Mouse (Mus musculus): ENCODE data around the gene Wwc2. TPM values are rescaled to one million over a fixed set of nuclear protein-coding genes. Genes with fewer than 3 reads are reported as not detected.

Wwc2 gene
- polyA plus RNA-seq, 1 experiment from 2014 or later = 18.3 TPM

DNA sequence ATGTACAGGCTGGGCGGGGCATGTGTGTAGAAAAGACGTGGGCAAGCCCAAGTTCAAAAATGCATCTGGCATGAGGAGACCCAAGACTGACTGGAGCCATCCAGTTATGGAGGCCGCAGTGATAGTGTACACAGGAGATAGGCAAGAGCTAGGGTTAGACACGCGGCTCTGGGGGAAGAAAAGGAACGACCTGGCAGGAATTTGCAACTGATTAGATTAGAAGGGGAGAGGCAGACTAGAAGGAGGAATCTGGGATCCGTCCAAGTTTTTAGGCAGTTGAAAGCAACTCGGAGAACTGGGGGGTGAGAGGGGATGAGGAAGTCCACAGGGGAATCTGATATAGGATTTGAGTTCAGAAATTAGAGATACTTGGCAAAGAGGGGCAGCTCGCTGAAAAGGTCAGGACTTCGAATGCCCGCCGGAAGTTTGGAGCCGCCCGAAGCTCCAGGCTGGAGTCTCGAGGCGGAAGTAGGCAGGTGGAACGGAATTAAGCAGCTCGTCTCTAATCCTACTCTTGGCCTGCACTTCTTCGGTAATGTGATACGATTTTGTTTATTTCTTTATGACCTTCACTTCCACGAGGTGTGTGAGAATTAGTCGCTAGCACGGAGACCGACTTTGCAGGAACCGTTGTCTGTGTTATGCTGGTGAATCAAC lies 4.0 kb upstream of the Wwc2 start:
- DNase-seq (ENCODE audit: low spot score) = peak; percentile 32
- Histone ChIP-seq H3K27ac (peak overlapping the region; percentile 78), H3K9ac (ENCODE audit: low read depth, low read length) (no peak overlapping the region), H3K36me3 (ENCODE audit: insufficient read depth, low read length) (no peaks in the 10 kb centered on the region), H3K9me3 (replicated peaks; ENCODE audit: low read length) (no peaks in the 10 kb centered on the region), H3K27me3 (ENCODE audit: insufficient read depth, low read length) (no peaks in the 10 kb centered on the region), H3K4me2 (ENCODE audit: low read length) (peak overlapping the region; percentile 25), H3K4me1 (replicated peaks; ENCODE audit: insufficient read depth, low read length) (peaks cover 5% of the 10 kb centered on the region; the same call in 1 of the 2 replicates), H3K4me3 (replicated peaks; ENCODE audit: low read depth, low read length) (no peak overlapping the region)
- no peak for TF ChIP-seq CTCF (IDR thresholded peaks at IDR 0.05; ENCODE audit: low read depth)
- 43% methylated on average over 25 of the region's 25 CpGs for WGBS
- ATAC-seq (replicated peaks; ENCODE audit: low FRiP score, low read depth) = no peak

GRCm38 (mm10) chr8:47990386-47990772 lies 345 bp downstream of the Wwc2 start:
- ATAC-seq (replicated peaks; ENCODE audit: low FRiP score, low read depth) = peak; percentile 95
- TF ChIP-seq CTCF (IDR thresholded peaks at IDR 0.05; ENCODE audit: low read depth) = peak; percentile 45; the same call in 1 of the 2 replicates

GRCm38 (mm10) chr8:47989655-47990385 lies 904 bp downstream of the Wwc2 start:
- Histone ChIP-seq H3K4me3 (replicated peaks; ENCODE audit: low read depth, low read length) (peak overlapping the region; percentile 84), H3K4me1 (replicated peaks; ENCODE audit: insufficient read depth, low read length) (peaks cover 25% of the 10 kb centered on the region), H3K27ac (peak overlapping the region; percentile 93), H3K9ac (ENCODE audit: low read depth, low read length) (peak overlapping the region; percentile 98), H3K4me2 (ENCODE audit: low read length) (peak overlapping the region; percentile 66), H3K9me3 (replicated peaks; ENCODE audit: low read length) (no peaks in the 10 kb centered on the region), H3K36me3 (ENCODE audit: insufficient read depth, low read length) (no peaks in the 10 kb centered on the region), H3K27me3 (ENCODE audit: insufficient read depth, low read length) (no peaks in the 10 kb centered on the region)
- TF ChIP-seq CTCF (IDR thresholded peaks at IDR 0.05; ENCODE audit: low read depth) = no peak
- under 1% methylated on average over 55 of the region's 66 CpGs for WGBS
- DNase-seq (ENCODE audit: low spot score) (peak; percentile 39), ATAC-seq (replicated peaks; ENCODE audit: low FRiP score, low read depth) (peak; percentile 38; the same call in 1 of the 2 replicates)

More at GRCm38 (mm10) chr8:47990386-47990772, 345 bp downstream of the Wwc2 start:
- 2% methylated on average over 27 of the region's 45 CpGs for WGBS
- Histone ChIP-seq H3K27ac (peak overlapping the region; percentile 93), H3K4me1 (replicated peaks; ENCODE audit: insufficient read depth, low read length) (peaks cover 21% of the 10 kb centered on the region), H3K9ac (ENCODE audit: low read depth, low read length) (peak overlapping the region; percentile 98), H3K4me3 (replicated peaks; ENCODE audit: low read depth, low read length) (peak overlapping the region; percentile 84), H3K36me3 (ENCODE audit: insufficient read depth, low read length) (no peaks in the 10 kb centered on the region), H3K27me3 (ENCODE audit: insufficient read depth, low read length) (no peaks in the 10 kb centered on the region), H3K9me3 (replicated peaks; ENCODE audit: low read length) (no peaks in the 10 kb centered on the region), H3K4me2 (ENCODE audit: low read length) (peak overlapping the region; percentile 68)
- DNase-seq (ENCODE audit: low spot score) = peak; percentile 98

DNA sequence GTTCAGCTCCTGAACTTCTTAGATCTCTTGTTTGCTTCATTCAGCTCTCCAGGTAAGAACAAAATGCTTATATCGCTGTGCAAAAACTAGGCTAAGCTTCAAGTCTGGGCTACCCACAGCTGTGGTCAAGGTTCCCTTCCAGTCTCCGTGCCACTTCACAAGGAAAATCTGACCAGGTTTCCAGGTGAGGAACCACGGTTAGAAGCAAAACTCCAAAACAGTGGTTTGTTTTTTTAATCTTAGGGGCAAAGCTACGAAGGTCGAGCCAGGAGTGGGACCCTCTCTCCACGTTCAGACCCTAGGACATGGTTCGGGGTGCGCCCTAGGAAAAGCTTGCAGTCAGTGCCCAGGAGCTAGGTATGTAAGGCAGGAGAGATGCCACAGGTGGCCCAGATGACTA lies 1.5 kb downstream of the Wwc2 start:
- H3K4me1 ChIP-seq (replicated peaks; ENCODE audit: insufficient read depth, low read length) = peaks cover 25% of the 10 kb centered on the region

GRCm38 (mm10) chr8:47988111-47988510 lies 2.6 kb downstream of the Wwc2 start:
- H3K4me2 ChIP-seq (ENCODE audit: low read length) = peak overlapping the region; percentile 66
- no peak for DNase-seq (ENCODE audit: low spot score)
- H3K36me3 ChIP-seq (ENCODE audit: insufficient read depth, low read length) = no peaks in the 10 kb centered on the region
- no peaks in the 10 kb centered on the region for H3K9me3 ChIP-seq (replicated peaks; ENCODE audit: low read length)
- peaks cover 25% of the 10 kb centered on the region for H3K4me1 ChIP-seq (replicated peaks; ENCODE audit: insufficient read depth, low read length)
- H3K27ac ChIP-seq = no peak overlapping the region
- 26% methylated on average over 15 of the region's 15 CpGs for WGBS
- no peak for ATAC-seq (replicated peaks; ENCODE audit: low FRiP score, low read depth)
- TF ChIP-seq CTCF (IDR thresholded peaks at IDR 0.05; ENCODE audit: low read depth) = no peak
- H3K4me3 ChIP-seq (replicated peaks; ENCODE audit: low read depth, low read length) = peak overlapping the region; percentile 84
- no peaks in the 10 kb centered on the region for H3K27me3 ChIP-seq (ENCODE audit: insufficient read depth, low read length)
- H3K9ac ChIP-seq (ENCODE audit: low read depth, low read length) = peak overlapping the region; percentile 1; the same call in 1 of the 2 replicates

More for the DNA sequence above, 1.5 kb downstream of the Wwc2 start:
- TF ChIP-seq CTCF (IDR thresholded peaks at IDR 0.05; ENCODE audit: low read depth) = no peak
- peak overlapping the region; percentile 93 for H3K27ac ChIP-seq
- no peaks in the 10 kb centered on the region for H3K27me3 ChIP-seq (ENCODE audit: insufficient read depth, low read length)
- peak overlapping the region; percentile 84 for H3K4me3 ChIP-seq (replicated peaks; ENCODE audit: low read depth, low read length)
- no peaks in the 10 kb centered on the region for H3K36me3 ChIP-seq (ENCODE audit: insufficient read depth, low read length)
- H3K9ac ChIP-seq (ENCODE audit: low read depth, low read length) = peak overlapping the region; percentile 98
- ATAC-seq (replicated peaks; ENCODE audit: low FRiP score, low read depth) (no peak), DNase-seq (ENCODE audit: low spot score) (no peak)
- whole genome bisulfite sequencing = 13% methylated on average over 8 of the region's 8 CpGs
- peak overlapping the region; percentile 66 for H3K4me2 ChIP-seq (ENCODE audit: low read length)
- H3K9me3 ChIP-seq (replicated peaks; ENCODE audit: low read length) = no peaks in the 10 kb centered on the region

DNA sequence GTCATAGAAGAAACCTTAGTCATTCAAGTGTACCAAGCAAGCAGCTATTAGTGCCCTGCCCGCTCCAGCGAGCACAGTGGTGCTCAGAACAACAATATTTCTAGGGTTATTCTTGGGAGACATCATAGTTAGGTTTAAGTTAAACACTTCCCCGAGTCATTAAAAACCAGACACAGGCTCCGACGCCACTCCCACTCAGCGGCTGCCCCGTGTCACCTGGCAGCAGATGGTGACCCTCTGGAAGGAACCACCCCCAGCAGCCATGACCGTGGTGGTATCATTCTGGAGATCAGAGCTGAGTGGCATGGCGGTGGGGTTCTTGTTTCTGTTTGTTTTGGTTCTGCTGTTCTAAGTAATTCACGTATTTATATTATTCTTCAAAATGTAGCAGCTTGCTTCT lies 5.1 kb downstream of the Wwc2 start:
- Histone ChIP-seq H3K36me3 (ENCODE audit: insufficient read depth, low read length) (no peaks in the 10 kb centered on the region), H3K27ac (peak overlapping the region; percentile 67), H3K4me1 (replicated peaks; ENCODE audit: insufficient read depth, low read length) (peaks cover 20% of the 10 kb centered on the region), H3K9ac (ENCODE audit: low read depth, low read length) (no peak overlapping the region), H3K27me3 (ENCODE audit: insufficient read depth, low read length) (no peaks in the 10 kb centered on the region), H3K9me3 (replicated peaks; ENCODE audit: low read length) (no peaks in the 10 kb centered on the region), H3K4me3 (replicated peaks; ENCODE audit: low read depth, low read length) (no peak overlapping the region), H3K4me2 (ENCODE audit: low read length) (peak overlapping the region; percentile 19; the same call in 1 of the 2 replicates)
- 16% methylated on average over 10 of the region's 10 CpGs for WGBS
- no peak for TF ChIP-seq CTCF (IDR thresholded peaks at IDR 0.05; ENCODE audit: low read depth)
- DNase-seq (ENCODE audit: low spot score) (peak; percentile 40), ATAC-seq (replicated peaks; ENCODE audit: low FRiP score, low read depth) (no peak)
